Mouse (Mus musculus) WW6 (cell line): ENCODE measurements around the gene Smad9.
A peak's percentile ranks its signal among the peaks of the same experiment; 100 is the strongest.

ENCODE experiments used
- DNase-seq: peaks from one replicate; pipeline ENCODE4 v3.0.0-alpha.2; 2013; ENCODE audit warnings: low read depth, low spot score

The Smad9 gene

GRCm38 (mm10) chr3:54807666-54808217 lies 52.4 kb downstream of the Smad9 start, which contains the start of gene Rfxap:
TSS of gene Rfxap (minus strand) at chr3:54807791.
- peak; percentile 78 for DNase-seq

DNA sequence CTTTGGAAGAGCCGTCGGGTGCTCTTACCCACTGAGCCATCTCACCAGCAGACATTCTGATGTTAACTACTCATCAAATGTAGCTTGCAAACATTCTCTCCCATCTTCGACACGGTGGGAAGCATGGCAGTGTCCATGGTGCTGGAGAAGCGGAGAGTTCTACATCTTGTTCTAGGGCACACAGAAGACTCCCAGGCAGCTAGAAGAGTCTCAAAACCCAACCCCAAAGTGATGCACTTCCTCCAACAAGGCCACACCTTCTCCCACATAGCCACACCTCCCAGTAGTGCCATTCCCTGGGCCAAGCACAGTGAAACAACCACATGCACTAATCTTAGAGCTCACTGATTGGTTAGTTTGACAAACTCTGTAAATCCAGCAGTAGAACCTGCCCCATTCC lies 53.7 kb downstream of the Smad9 start:
- DNase-seq = no peak

- no peak for DNase-seq
These were observed 56.2 kb downstream of the Smad9 start for GRCm38 (mm10) chr3:54811616-54812015.

- no peak for DNase-seq
These were observed 58.1 kb downstream of the Smad9 start for GRCm38 (mm10) chr3:54813418-54813988.

DNA sequence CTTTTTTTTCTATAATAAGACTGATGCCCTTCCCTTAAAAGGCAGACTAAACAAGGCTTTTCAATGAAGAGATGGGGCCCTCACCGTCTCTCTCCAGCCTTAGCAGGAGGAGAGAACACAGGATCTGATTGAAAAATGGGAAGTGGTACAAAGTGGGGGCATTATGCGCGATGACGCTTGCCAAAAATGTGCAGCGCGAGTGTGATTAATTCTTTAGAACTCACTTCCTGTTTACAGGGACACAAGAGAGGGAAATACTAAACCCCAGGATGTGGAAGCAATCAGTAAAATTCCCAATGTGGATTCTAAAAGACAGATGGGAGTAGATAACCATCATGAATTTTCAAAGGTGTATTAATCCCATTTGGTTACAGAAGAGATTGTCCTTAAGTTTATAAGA lies 59.2 kb downstream of the Smad9 start:
- DNase-seq = no peak

DNA sequence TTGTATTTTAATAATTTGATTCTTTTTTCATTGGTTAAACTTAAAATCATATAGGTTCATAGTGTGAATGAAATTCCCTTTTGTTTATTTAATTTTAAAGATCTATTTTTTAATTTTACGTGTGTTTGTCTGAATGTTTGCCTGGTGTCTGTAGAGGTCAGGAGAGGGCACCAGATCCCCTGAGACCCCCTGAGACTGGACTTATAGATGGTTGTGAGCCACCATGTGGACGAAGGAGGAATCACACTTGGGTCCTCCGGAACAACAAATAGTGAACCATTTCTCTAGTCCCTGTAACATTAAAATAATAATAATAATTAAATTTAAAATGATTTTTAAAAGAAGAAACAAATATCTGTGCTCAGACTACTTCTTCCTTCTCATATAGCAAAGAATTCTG lies 59.9 kb downstream of the Smad9 start:
- no peak for DNase-seq

DNA sequence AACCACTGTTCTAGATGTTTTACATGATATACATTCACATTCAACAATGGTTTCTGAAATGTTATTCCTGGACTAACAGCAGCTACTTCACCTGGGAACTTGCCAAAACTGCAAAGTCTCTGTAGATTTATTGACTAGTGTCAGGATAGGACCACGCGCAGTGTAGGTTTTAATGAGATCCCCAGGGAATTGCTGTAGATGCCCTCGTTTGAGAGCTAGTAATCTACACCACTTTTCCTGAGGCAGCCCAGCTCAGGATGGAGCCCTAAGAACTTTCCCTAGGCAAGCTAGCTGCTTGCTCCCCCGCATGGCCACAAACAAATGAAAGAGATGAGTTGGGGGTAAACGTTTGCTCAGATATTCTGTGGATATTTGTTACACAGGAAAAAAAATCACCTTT lies 67.1 kb downstream of the Smad9 start:
- no peak for DNase-seq

GRCm38 (mm10) chr3:54832491-54832890 lies 77.1 kb downstream of the Smad9 start:
- DNase-seq = no peak

- DNase-seq = no peak
These were observed 80.0 kb downstream of the Smad9 start for GRCm38 (mm10) chr3:54835421-54835820.
